Mouse (Mus musculus): ENCODE results near the gene Tff2. TPM values are rescaled to one million over a fixed set of nuclear protein-coding genes. Genes with fewer than 3 reads are reported as not detected.

The Tff2 gene
- polyA plus RNA-seq, 1 experiment from 2014 or later, result not detected

GRCm38 (mm10) chr17:31131269-31131821 lies 12.7 kb downstream of the Tff2 start:
- Histone ChIP-seq H3K27me3 (ENCODE audit: low read depth, poor library complexity, severe bottlenecking) (no peaks in the 10 kb centered on the region), H3K9me3 (replicated peaks) (no peaks in the 10 kb centered on the region), H3K4me1 (peaks cover 9% of the 10 kb centered on the region), H3K36me3 (no peaks in the 10 kb centered on the region), H3K4me3 (no peak overlapping the region), H3K27ac (replicated peaks) (no peak overlapping the region)
- WGBS, result 88% methylated on average over 10 of the region's 10 CpGs
- no peak for DNase-seq (ENCODE audit: low spot score)

GRCm38 (mm10) chr17:31129452-31129851 lies 14.6 kb downstream of the Tff2 start, which contains the start of gene Tff3:
Gene Tff3, minus strand, starts transcription at chr17:31129646.
- WGBS, result 33% methylated on average over 2 of the region's 2 CpGs
- peak; percentile 25 for DNase-seq (ENCODE audit: low spot score)
- Histone ChIP-seq H3K4me3 (no peak within 1 kb of the TSS), H3K27ac (replicated peaks) (0 out of 2 replicates have a peak within 1 kb of the TSS, but pooled peaks have one; percentile 17), H3K27me3 (ENCODE audit: low read depth, poor library complexity, severe bottlenecking) (no peaks in the 10 kb centered on the region), H3K36me3 (no peaks in the 10 kb centered on the region), H3K4me1 (peaks cover 24% of the 10 kb centered on the region), H3K9me3 (replicated peaks) (no peaks in the 10 kb centered on the region)

- Histone ChIP-seq H3K27ac (replicated peaks) (no peak overlapping the region), H3K36me3 (no peaks in the 10 kb centered on the region), H3K4me1 (peaks cover 24% of the 10 kb centered on the region), H3K9me3 (replicated peaks) (no peaks in the 10 kb centered on the region), H3K4me3 (no peak overlapping the region), H3K27me3 (ENCODE audit: low read depth, poor library complexity, severe bottlenecking) (no peaks in the 10 kb centered on the region)
- 90% methylated on average over 9 of the region's 9 CpGs for WGBS
- no peak for DNase-seq (ENCODE audit: low spot score)
Observed at GRCm38 (mm10) chr17:31128708-31129318, 15.3 kb downstream of the Tff2 start.

GRCm38 (mm10) chr17:31125548-31126266 lies 18.4 kb downstream of the Tff2 start:
- 63% methylated on average over 9 of the region's 9 CpGs for WGBS

GRCm38 (mm10) chr17:31121975-31122374 lies 22.1 kb downstream of the Tff2 start:
- DNase-seq (ENCODE audit: low spot score), result peak; percentile 72
- no peaks in the 10 kb centered on the region for H3K36me3 ChIP-seq
- no peaks in the 10 kb centered on the region for H3K27me3 ChIP-seq (ENCODE audit: low read depth, poor library complexity, severe bottlenecking)
- H3K4me1 ChIP-seq, result peaks cover 30% of the 10 kb centered on the region
- no peaks in the 10 kb centered on the region for H3K9me3 ChIP-seq (replicated peaks)
- 15% methylated on average over 8 of the region's 8 CpGs for WGBS
- no peak overlapping the region for H3K27ac ChIP-seq (replicated peaks)
- no peak overlapping the region for H3K4me3 ChIP-seq

More at GRCm38 (mm10) chr17:31125548-31126266, 18.4 kb downstream of the Tff2 start:
- DNase-seq (ENCODE audit: low spot score), result peak; percentile 39
- Histone ChIP-seq H3K36me3 (no peaks in the 10 kb centered on the region), H3K4me3 (no peak overlapping the region), H3K4me1 (peaks cover 24% of the 10 kb centered on the region), H3K9me3 (replicated peaks) (no peaks in the 10 kb centered on the region), H3K27me3 (ENCODE audit: low read depth, poor library complexity, severe bottlenecking) (no peaks in the 10 kb centered on the region), H3K27ac (replicated peaks) (peak overlapping the region; percentile 67)

GRCm38 (mm10) chr17:31119429-31119828 lies 24.7 kb downstream of the Tff2 start:
- Histone ChIP-seq H3K9me3 (replicated peaks) (no peaks in the 10 kb centered on the region), H3K4me1 (peaks cover 30% of the 10 kb centered on the region), H3K36me3 (no peaks in the 10 kb centered on the region), H3K27me3 (ENCODE audit: low read depth, poor library complexity, severe bottlenecking) (no peaks in the 10 kb centered on the region), H3K27ac (replicated peaks) (0 out of 2 replicates have a peak overlapping the region, but pooled peaks have one; percentile 46), H3K4me3 (no peak overlapping the region)
- 5% methylated on average over 7 of the region's 7 CpGs for WGBS
- peak; percentile 84 for DNase-seq (ENCODE audit: low spot score)

- peak overlapping the region; percentile 17; the same call in 1 of the 2 replicates for H3K27ac ChIP-seq (replicated peaks)
- H3K9me3 ChIP-seq (replicated peaks), result no peaks in the 10 kb centered on the region
- 87% methylated on average over 5 of the region's 5 CpGs for WGBS
Observed at GRCm38 (mm10) chr17:31117946-31118345, 26.1 kb downstream of the Tff2 start.

GRCm38 (mm10) chr17:31116063-31116462 lies 28.0 kb downstream of the Tff2 start:
- Histone ChIP-seq H3K27me3 (ENCODE audit: low read depth, poor library complexity, severe bottlenecking) (peaks cover 4% of the 10 kb centered on the region; the same call in 1 of the 2 replicates), H3K4me1 (peaks cover 55% of the 10 kb centered on the region), H3K27ac (replicated peaks) (peak overlapping the region; percentile 55; the same call in 1 of the 2 replicates), H3K36me3 (peaks cover 5% of the 10 kb centered on the region; the same call in 1 of the 2 replicates), H3K9me3 (replicated peaks) (no peaks in the 10 kb centered on the region), H3K4me3 (no peak overlapping the region)
- DNase-seq (ENCODE audit: low spot score), result no peak
- WGBS, result 74% methylated on average over 6 of the region's 6 CpGs

More at GRCm38 (mm10) chr17:31117946-31118345, 26.1 kb downstream of the Tff2 start:
- no peak for DNase-seq (ENCODE audit: low spot score)
- H3K4me1 ChIP-seq, result peaks cover 45% of the 10 kb centered on the region
- H3K27me3 ChIP-seq (ENCODE audit: low read depth, poor library complexity, severe bottlenecking), result no peaks in the 10 kb centered on the region
- H3K36me3 ChIP-seq, result no peaks in the 10 kb centered on the region
- H3K4me3 ChIP-seq, result no peak overlapping the region

GRCm38 (mm10) chr17:31113191-31113856 lies 30.8 kb downstream of the Tff2 start:
- peak; percentile 79 for DNase-seq (ENCODE audit: low spot score)
- peak overlapping the region; percentile 85 for H3K27ac ChIP-seq (replicated peaks)
- H3K4me3 ChIP-seq, result peak overlapping the region; percentile 21; the same call in 1 of the 2 replicates
- H3K27me3 ChIP-seq (ENCODE audit: low read depth, poor library complexity, severe bottlenecking), result peaks cover 4% of the 10 kb centered on the region; the same call in 1 of the 2 replicates
- peaks cover 47% of the 10 kb centered on the region for H3K4me1 ChIP-seq
- H3K9me3 ChIP-seq (replicated peaks), result no peaks in the 10 kb centered on the region
- WGBS, result 35% methylated on average over 9 of the region's 9 CpGs
- H3K36me3 ChIP-seq, result peaks cover 17% of the 10 kb centered on the region; the same call in 1 of the 2 replicates

GRCm38 (mm10) chr17:31108388-31108787 lies 35.7 kb downstream of the Tff2 start:
- DNase-seq (ENCODE audit: low spot score), result no peak
- 93% methylated on average over 15 of the region's 15 CpGs for WGBS
- Histone ChIP-seq H3K4me3 (no peak overlapping the region), H3K27me3 (ENCODE audit: low read depth, poor library complexity, severe bottlenecking) (peaks cover 4% of the 10 kb centered on the region; the same call in 1 of the 2 replicates), H3K27ac (replicated peaks) (no peak overlapping the region), H3K36me3 (peaks cover 19% of the 10 kb centered on the region; the same call in 1 of the 2 replicates), H3K4me1 (peaks cover 22% of the 10 kb centered on the region), H3K9me3 (replicated peaks) (no peaks in the 10 kb centered on the region)

GRCm38 (mm10) chr17:31103823-31104222 lies 40.3 kb downstream of the Tff2 start:
- no peaks in the 10 kb centered on the region for H3K27me3 ChIP-seq (ENCODE audit: low read depth, poor library complexity, severe bottlenecking)
- peaks cover 8% of the 10 kb centered on the region for H3K4me1 ChIP-seq
- DNase-seq (ENCODE audit: low spot score), result no peak
- H3K27ac ChIP-seq (replicated peaks), result no peak overlapping the region
- H3K4me3 ChIP-seq, result no peak overlapping the region
- H3K36me3 ChIP-seq, result peaks cover 7% of the 10 kb centered on the region; the same call in 1 of the 2 replicates
- 91% methylated on average over 8 of the region's 8 CpGs for WGBS
- no peaks in the 10 kb centered on the region for H3K9me3 ChIP-seq (replicated peaks)

- Histone ChIP-seq H3K4me3 (no peak overlapping the region), H3K9me3 (replicated peaks) (no peaks in the 10 kb centered on the region), H3K36me3 (no peaks in the 10 kb centered on the region; the same call in 1 of the 2 replicates), H3K4me1 (peaks cover 8% of the 10 kb centered on the region), H3K27ac (replicated peaks) (no peak overlapping the region), H3K27me3 (ENCODE audit: low read depth, poor library complexity, severe bottlenecking) (no peaks in the 10 kb centered on the region)
- no peak for DNase-seq (ENCODE audit: low spot score)
- 91% methylated on average over 8 of the region's 8 CpGs for WGBS
Observed at GRCm38 (mm10) chr17:31103007-31103570, 41.0 kb downstream of the Tff2 start.

Data from midbrain, embryonic 10.5 days (tissue).